Mouse (Mus musculus) lung, embryonic 14.5 days (tissue): ENCODE results near the gene Shprh. TPM values are rescaled to one million over a fixed set of nuclear protein-coding genes. Genes with fewer than 3 reads are reported as not detected.

Experiments used
- ATAC-seq: fragments of 200-750 bp; cut with Nextera tagmentation; 2 replicates; pipeline ENCODE4 v1.8.0; 2017; ENCODE audit warnings: mild to moderate bottlenecking, moderate TSS enrichment, moderate library complexity; ENCODE audit not compliant: insufficient read depth
- DNase-seq: peaks from one replicate; pipeline ENCODE4 v3.0.0-alpha.2; 2015
- H3K27ac ChIP-seq: fragments of 300-500 bp; sonication (generic); 2 replicates; pipeline ENCODE4 v1.5.1; 2014; ENCODE audit warnings: low read depth, mild to moderate bottlenecking, moderate library complexity
- H3K27me3 ChIP-seq: fragments of 300-500 bp; sonication (generic); 2 replicates; pipeline ENCODE4 v1.6.1; 2014; ENCODE audit warnings: low read length, control low read depth; ENCODE audit not compliant: insufficient read depth
- H3K36me3 ChIP-seq: fragments of 300-500 bp; sonication (generic); 2 replicates; pipeline ENCODE4 v1.6.1; 2014; ENCODE audit warnings: control low read depth; ENCODE audit not compliant: insufficient read depth
- H3K4me1 ChIP-seq: fragments of 300-500 bp; sonication (generic); 2 replicates; pipeline ENCODE4 v1.6.1; 2014; ENCODE audit warnings: antibody characterized with exemption, control low read depth; ENCODE audit not compliant: insufficient read depth
- H3K4me2 ChIP-seq: fragments of 300-500 bp; sonication (generic); 2 replicates; pipeline ENCODE4 v1.6.1; 2014; ENCODE audit warnings: mild to moderate bottlenecking
- H3K4me3 ChIP-seq: fragments of 300-500 bp; sonication (generic); 2 replicates; pipeline ENCODE4 v1.5.1; 2014; ENCODE audit warnings: low read depth, low read length
- H3K9ac ChIP-seq: fragments of 300-500 bp; sonication (generic); 2 replicates; pipeline ENCODE4 v1.6.1; 2014
- H3K9me3 ChIP-seq: fragments of 300-500 bp; sonication (generic); 2 replicates; pipeline ENCODE4 v1.6.1; 2016; ENCODE audit warnings: low read depth, low read length, control low read depth
- CTCF ChIP-seq: IDR thresholded peaks from 2 replicates; pipeline ENCODE4 v1.5.1; 2016; ENCODE audit warnings: antibody characterized with exemption, low read depth
- WGBS: fragments of 180-500 bp; shearing (Covaris S2); extraction: QIAGEN DNeasy Blood & Tissue Kit; methylation state at CpG from one replicate; pipeline ENCODE4 v1.1.7; 2014; 5-methylcytosine and 5-hydroxymethylcytosine counted together
- polyA plus RNA-seq: library from polyadenylated mRNA; unstranded; fragments of >200 nt; fragmentation: Nextera tagmentation; extraction: Ambion mirVana; gene quantifications from 2 replicates; pipeline ENCODE4 v1.2.1, GENCODE M21; 2014

The Shprh gene
- polyA plus RNA-seq, 1 experiment from 2014 or later, result 22.7 TPM

DNA sequence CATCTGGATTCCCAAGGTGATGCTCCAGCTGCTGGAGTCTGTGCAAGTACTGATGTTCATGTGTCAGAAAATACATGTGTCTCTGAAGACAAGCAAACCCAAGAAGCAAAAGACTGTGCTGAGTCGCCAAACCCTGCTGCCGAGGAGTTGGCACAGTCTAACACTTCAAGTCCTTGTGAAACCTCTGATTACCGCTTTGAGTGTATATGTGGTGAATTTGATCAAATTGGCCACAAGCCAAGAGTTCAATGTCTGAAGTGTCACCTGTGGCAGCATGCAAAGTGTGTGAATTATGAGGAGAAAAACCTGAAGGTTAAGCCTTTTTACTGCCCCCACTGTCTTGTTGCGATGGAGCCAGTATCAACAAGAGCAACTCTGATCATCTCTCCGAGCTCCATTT is 15.3 kb downstream of the Shprh start:
- no peaks in the 10 kb centered on the region for H3K27me3 ChIP-seq
- H3K4me1 ChIP-seq, result no peaks in the 10 kb centered on the region
- ATAC-seq (no peak), DNase-seq (no peak)
- 77% methylated on average over 5 of the region's 5 CpGs for WGBS
- no peak for TF ChIP-seq CTCF
- H3K27ac ChIP-seq, result no peak overlapping the region
- peaks cover 78% of the 10 kb centered on the region for H3K36me3 ChIP-seq
- no peak overlapping the region for H3K4me3 ChIP-seq
- no peak overlapping the region for H3K9ac ChIP-seq
- H3K4me2 ChIP-seq, result no peak overlapping the region
- no peaks in the 10 kb centered on the region for H3K9me3 ChIP-seq

DNA sequence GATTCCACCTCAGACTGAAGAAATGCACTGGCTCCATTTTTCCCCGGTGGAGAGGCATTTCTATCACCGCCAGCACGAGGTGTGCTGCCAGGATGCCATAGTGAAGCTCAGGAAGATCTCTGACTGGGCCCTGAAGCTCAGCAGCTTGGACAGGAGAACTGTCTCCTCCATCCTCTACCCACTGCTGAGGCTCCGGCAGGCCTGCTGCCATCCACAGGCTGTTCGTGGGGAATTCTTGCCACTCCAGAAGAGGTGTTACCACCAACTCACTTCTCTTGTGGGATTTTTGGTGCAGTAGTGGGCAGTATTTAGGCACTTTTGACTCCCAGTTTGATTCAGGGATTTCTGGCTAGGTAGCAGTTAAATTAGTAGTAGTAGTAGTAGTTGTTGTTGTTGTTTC is 21.0 kb downstream of the Shprh start:
- Histone ChIP-seq H3K4me3 (no peak overlapping the region), H3K36me3 (peaks cover 86% of the 10 kb centered on the region), H3K4me1 (no peaks in the 10 kb centered on the region), H3K27me3 (no peaks in the 10 kb centered on the region), H3K27ac (no peak overlapping the region), H3K9me3 (no peaks in the 10 kb centered on the region), H3K9ac (no peak overlapping the region), H3K4me2 (no peak overlapping the region)
- 87% methylated on average over 5 of the region's 5 CpGs for WGBS
- TF ChIP-seq CTCF, result no peak
- DNase-seq (no peak), ATAC-seq (no peak)

DNA sequence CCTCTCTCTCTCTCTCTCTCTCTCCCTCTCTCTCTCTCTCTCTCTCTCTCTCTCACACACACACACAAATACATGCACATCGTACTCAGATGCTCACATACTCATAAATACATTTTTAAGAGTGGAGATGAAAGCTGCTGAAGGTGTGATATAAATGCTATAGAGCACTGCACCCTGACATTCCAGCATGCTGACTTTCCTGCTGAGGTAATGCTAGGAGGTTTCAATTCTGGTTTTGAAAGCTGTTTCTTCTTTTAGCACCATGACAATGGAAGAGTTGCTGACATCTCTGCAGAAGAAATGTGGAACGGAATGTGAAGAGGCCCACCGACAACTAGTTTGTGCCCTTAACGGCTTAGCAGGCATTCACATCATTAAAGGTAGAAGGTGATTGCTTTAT is 22.4 kb downstream of the Shprh start:
- no peaks in the 10 kb centered on the region for H3K9me3 ChIP-seq
- no peaks in the 10 kb centered on the region for H3K4me1 ChIP-seq
- no peaks in the 10 kb centered on the region for H3K27me3 ChIP-seq
- H3K4me3 ChIP-seq, result no peak overlapping the region
- H3K9ac ChIP-seq, result no peak overlapping the region
- H3K4me2 ChIP-seq, result no peak overlapping the region
- ATAC-seq (no peak), DNase-seq (no peak)
- WGBS, result 81% methylated on average over 4 of the region's 4 CpGs
- H3K27ac ChIP-seq, result no peak overlapping the region
- peaks cover 80% of the 10 kb centered on the region for H3K36me3 ChIP-seq
- TF ChIP-seq CTCF, result no peak

DNA sequence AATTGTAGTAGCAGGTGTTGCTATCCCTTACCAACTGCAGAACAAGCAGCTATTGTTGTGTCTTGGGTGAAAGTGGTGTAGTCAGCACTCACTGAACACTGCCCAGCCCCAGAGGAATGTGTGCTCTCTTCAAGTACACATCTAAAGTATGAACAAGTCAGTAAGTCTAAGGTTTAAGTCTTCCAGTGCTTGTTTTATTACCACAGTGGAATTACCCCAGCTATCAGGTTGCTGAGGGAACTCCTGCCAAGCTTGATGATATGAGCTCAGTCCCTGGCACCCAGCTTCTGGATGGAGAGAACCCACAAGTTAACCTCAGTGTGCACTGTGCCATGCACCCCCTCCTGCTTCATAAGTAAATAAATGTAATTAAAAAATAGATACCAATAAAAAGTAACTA is 23.3 kb downstream of the Shprh start:
- H3K9ac ChIP-seq, result no peak overlapping the region
- DNase-seq (no peak), ATAC-seq (no peak)
- no peaks in the 10 kb centered on the region for H3K9me3 ChIP-seq
- peaks cover 78% of the 10 kb centered on the region for H3K36me3 ChIP-seq
- no peak overlapping the region for H3K4me3 ChIP-seq
- H3K27ac ChIP-seq, result no peak overlapping the region
- no peak overlapping the region for H3K4me2 ChIP-seq
- no peaks in the 10 kb centered on the region for H3K27me3 ChIP-seq
- H3K4me1 ChIP-seq, result no peaks in the 10 kb centered on the region
- TF ChIP-seq CTCF, result no peak

DNA sequence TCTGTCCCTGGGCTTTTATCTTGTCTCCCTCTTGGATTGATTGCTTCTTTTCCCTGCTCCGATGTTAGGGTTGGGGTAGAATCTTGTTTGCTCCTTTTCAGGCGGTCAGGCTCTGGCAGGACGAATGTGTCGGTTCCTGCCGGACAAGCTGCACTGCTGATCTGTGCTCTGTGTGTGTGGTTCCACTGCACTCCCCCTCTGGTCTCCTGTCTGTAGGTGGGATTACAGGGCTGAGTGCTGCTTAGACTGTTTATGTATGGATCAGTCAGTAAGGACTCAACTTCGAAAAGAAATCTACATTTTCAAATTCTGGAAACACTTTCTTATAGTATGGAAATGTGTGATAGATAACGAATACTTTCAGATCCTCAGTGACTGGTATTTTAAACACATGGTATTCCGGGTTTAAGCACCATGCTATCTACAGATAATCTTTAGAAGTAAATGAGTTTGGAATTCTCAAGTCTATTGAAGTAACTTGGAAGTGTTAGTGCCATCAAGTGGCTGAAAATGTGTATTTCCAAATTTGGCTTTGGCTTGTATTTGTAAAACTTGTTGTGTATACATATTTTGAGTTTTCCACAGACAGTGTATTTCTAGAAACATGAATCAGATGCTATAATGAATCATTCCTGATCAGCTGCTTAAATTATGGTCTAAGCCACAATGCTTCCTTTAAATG is 26.7 kb downstream of the Shprh start:
- H3K9ac ChIP-seq, result no peak overlapping the region
- 72% methylated on average over 8 of the region's 8 CpGs for WGBS
- no peaks in the 10 kb centered on the region for H3K27me3 ChIP-seq
- no peak overlapping the region for H3K4me2 ChIP-seq
- TF ChIP-seq CTCF, result 0 out of 2 replicates have a peak, but pooled peaks have one; percentile 24
- no peaks in the 10 kb centered on the region for H3K9me3 ChIP-seq
- H3K27ac ChIP-seq, result no peak overlapping the region
- no peak overlapping the region for H3K4me3 ChIP-seq
- H3K36me3 ChIP-seq, result peaks cover 60% of the 10 kb centered on the region
- ATAC-seq, result no peak
- peak; percentile 65 for DNase-seq
- H3K4me1 ChIP-seq, result no peaks in the 10 kb centered on the region

DNA sequence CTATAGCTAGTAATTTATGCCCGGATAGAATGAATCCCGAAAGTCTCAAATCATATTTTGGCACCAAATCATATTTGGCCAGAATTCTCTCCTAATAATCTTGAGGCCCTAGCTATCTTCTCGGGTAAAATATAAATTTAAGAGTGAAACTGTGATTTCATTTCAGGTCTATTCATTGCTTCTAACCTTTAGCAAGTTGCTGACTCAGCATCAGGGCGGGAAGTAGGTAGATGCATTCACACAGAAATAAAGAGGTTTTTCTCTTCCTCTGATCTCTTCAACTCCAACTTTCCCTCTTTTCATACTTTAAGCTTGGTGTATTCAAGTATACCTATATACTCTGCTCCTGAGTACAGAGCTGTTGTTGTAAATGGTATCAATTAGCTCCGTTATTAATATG is 30.9 kb downstream of the Shprh start:
- no peak for TF ChIP-seq CTCF
- no peak overlapping the region for H3K9ac ChIP-seq
- WGBS, result 91% methylated on average over 5 of the region's 5 CpGs
- no peak overlapping the region for H3K27ac ChIP-seq
- H3K27me3 ChIP-seq, result no peaks in the 10 kb centered on the region
- H3K9me3 ChIP-seq, result no peaks in the 10 kb centered on the region
- ATAC-seq, result no peak
- no peak overlapping the region for H3K4me2 ChIP-seq
- H3K4me1 ChIP-seq, result no peaks in the 10 kb centered on the region
- DNase-seq, result no peak
- no peak overlapping the region for H3K4me3 ChIP-seq
- H3K36me3 ChIP-seq, result peaks cover 59% of the 10 kb centered on the region

DNA sequence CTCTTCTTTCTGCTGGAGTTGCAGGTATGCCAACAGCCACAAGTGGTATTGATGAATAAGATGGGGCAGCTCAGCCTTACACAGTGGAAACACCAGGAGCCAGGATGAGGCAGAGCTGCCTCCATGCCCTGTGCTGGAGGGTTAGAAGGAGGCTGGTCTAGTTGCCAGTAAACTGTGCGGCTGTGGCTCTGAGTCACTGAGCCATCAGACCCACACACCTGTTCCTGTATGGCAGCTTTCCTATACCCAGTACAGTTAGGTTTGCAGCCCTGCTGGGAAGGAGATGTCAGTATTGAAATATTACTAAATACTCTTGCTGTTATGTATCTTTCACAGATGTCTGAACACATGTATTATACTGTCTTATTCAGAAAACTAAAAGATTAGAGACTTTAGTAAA is 48.1 kb downstream of the Shprh start:
- Histone ChIP-seq H3K9ac (no peak overlapping the region), H3K4me1 (no peaks in the 10 kb centered on the region), H3K9me3 (no peaks in the 10 kb centered on the region), H3K4me2 (no peak overlapping the region), H3K27ac (no peak overlapping the region), H3K4me3 (no peak overlapping the region), H3K36me3 (peaks cover 65% of the 10 kb centered on the region), H3K27me3 (no peaks in the 10 kb centered on the region)
- DNase-seq (no peak), ATAC-seq (no peak)
- no peak for TF ChIP-seq CTCF
- 86% methylated on average over 1 of the region's 1 CpGs for WGBS
